Mouse (Mus musculus) embryo, embryonic 10 days (tissue): ENCODE results near the gene Slc1a7.

Experiments used
- DNase-seq: peaks from one replicate; pipeline ENCODE4 v3.0.0-alpha.2; 2015; ENCODE audit warnings: low spot score

Slc1a7 gene

GRCm38 (mm10) chr4:107971162-107971561 is 3.0 kb downstream of the Slc1a7 start:
- no peak for DNase-seq

- DNase-seq: no peak
Observed at GRCm38 (mm10) chr4:107974527-107974926, 6.4 kb downstream of the Slc1a7 start.

- DNase-seq: no peak
Observed at GRCm38 (mm10) chr4:107975004-107975403, 6.9 kb downstream of the Slc1a7 start.

- no peak for DNase-seq
Observed at GRCm38 (mm10) chr4:107977593-107977992, 9.5 kb downstream of the Slc1a7 start.

GRCm38 (mm10) chr4:107979530-107979929 is 11.4 kb downstream of the Slc1a7 start:
- peak; percentile 62 for DNase-seq

- DNase-seq: no peak
Observed at GRCm38 (mm10) chr4:107980002-107980600, 12.0 kb downstream of the Slc1a7 start.

- DNase-seq: no peak
Observed at GRCm38 (mm10) chr4:107983717-107984116, 15.6 kb downstream of the Slc1a7 start.

GRCm38 (mm10) chr4:107984282-107984981 is 16.3 kb downstream of the Slc1a7 start:
- DNase-seq: no peak

- no peak for DNase-seq
Observed at GRCm38 (mm10) chr4:107985812-107986211, 17.7 kb downstream of the Slc1a7 start.

- no peak for DNase-seq
Observed at GRCm38 (mm10) chr4:107986386-107987168, 18.4 kb downstream of the Slc1a7 start.

- no peak for DNase-seq
Observed at GRCm38 (mm10) chr4:107988931-107989330, 20.8 kb downstream of the Slc1a7 start.

GRCm38 (mm10) chr4:107990818-107991217 is 22.7 kb downstream of the Slc1a7 start:
- no peak for DNase-seq

- DNase-seq: no peak
Observed at GRCm38 (mm10) chr4:107991879-107992278, 23.7 kb downstream of the Slc1a7 start.

- DNase-seq: no peak
Observed at GRCm38 (mm10) chr4:107995011-107995410, 26.9 kb downstream of the Slc1a7 start.

- no peak for DNase-seq
Observed at GRCm38 (mm10) chr4:107995727-107996126, 27.6 kb downstream of the Slc1a7 start.

- no peak for DNase-seq
Observed at GRCm38 (mm10) chr4:107996418-107996986, 28.4 kb downstream of the Slc1a7 start.

GRCm38 (mm10) chr4:107998641-107999332 is 30.7 kb downstream of the Slc1a7 start:
- DNase-seq: no peak

- DNase-seq: no peak
Observed at GRCm38 (mm10) chr4:107999380-107999779, 31.2 kb downstream of the Slc1a7 start.

GRCm38 (mm10) chr4:108005328-108005727 is 37.2 kb downstream of the Slc1a7 start:
- DNase-seq: no peak

- DNase-seq: no peak
Observed at GRCm38 (mm10) chr4:108007532-108008103, 39.5 kb downstream of the Slc1a7 start.

- DNase-seq: no peak
Observed at GRCm38 (mm10) chr4:108008541-108008940, 40.4 kb downstream of the Slc1a7 start.

- no peak for DNase-seq
Observed at GRCm38 (mm10) chr4:108014466-108014865, 46.3 kb downstream of the Slc1a7 start.
